16 mouse cellular contexts compared by ENCODE assay signal in genomic region chr6:56284821-56285220, GRCm38 (mm10).
"Had no signal": no experiment of that assay in that cellular context is flagged by ENCODE, and none has a peak within 500 bp of the region (broad histone marks: within the 10 kb centered on the region; RNA-seq: fewer than 3 reads in every experiment).

No protein-coding gene starts in this region.

- DNase-seq: retina, postnatal 1 day; right cerebral cortex, adult 18-20 months; right cerebral cortex, postnatal 14 days; right cerebral cortex, postnatal 25 days; right cerebral cortex, postnatal 4 days; spleen, adult 18-20 months; thymus, adult 18-20 months; thymus, adult 2 months; thymus, postnatal 14 days; thymus, postnatal 25 days; thymus, postnatal 36 days; thymus, postnatal 4 days had no signal

- H3K27me3 ChIP-seq: neural tube, embryonic 13.5 days; neural tube, embryonic 15.5 days; stomach, embryonic 15.5 days had no signal

- H3K4me3 ChIP-seq: neural tube, embryonic 13.5 days; neural tube, embryonic 15.5 days; stomach, embryonic 15.5 days had no signal

- H3K9ac ChIP-seq: neural tube, embryonic 13.5 days; neural tube, embryonic 15.5 days; stomach, embryonic 15.5 days had no signal

- H3K9me3 ChIP-seq: neural tube, embryonic 13.5 days; neural tube, embryonic 15.5 days; stomach, embryonic 15.5 days had no signal

- H3K36me3 ChIP-seq: neural tube, embryonic 13.5 days; neural tube, embryonic 15.5 days; stomach, embryonic 15.5 days had no signal

- H3K4me1 ChIP-seq: neural tube, embryonic 13.5 days; neural tube, embryonic 15.5 days; stomach, embryonic 15.5 days had no signal

- H3K27ac ChIP-seq: neural tube, embryonic 13.5 days; neural tube, embryonic 15.5 days; stomach, embryonic 15.5 days; stomach, postnatal 0 days had no signal

- H3K4me2 ChIP-seq: neural tube, embryonic 13.5 days; neural tube, embryonic 15.5 days; stomach, embryonic 15.5 days had no signal
